ENCODE assay signal across 13 mouse cellular contexts in the genomic region with DNA sequence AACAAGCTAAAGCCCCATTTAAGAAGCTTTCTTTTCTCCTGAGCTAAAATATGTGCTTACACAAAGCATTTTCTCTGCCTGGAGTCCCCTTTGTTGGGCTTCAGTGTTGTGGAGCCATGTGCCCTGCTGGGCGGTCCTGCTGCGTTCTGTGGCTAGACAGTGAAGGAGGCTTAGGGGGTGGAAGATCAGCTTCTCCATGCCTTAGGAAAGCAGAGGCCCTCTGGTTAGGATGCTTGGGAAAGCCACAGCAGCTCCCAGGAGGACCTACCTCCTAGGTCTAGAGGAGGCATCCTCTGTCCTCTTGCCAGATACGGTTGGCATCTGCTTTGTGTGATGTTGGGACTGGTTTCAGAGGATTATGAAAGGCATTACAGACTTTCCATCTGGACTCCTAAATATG. TPM values are rescaled to one million over a fixed set of nuclear protein-coding genes. Genes with fewer than 3 reads are reported as not detected.
DNase-seq lines count a peak whose midpoint lies in the region; ATAC-seq and TF ChIP-seq lines count a peak whose summit lies in the region.
"Had no signal": no experiment of that assay in that cellular context is flagged by ENCODE, and none has a peak within 500 bp of the region (broad histone marks: within the 10 kb centered on the region; RNA-seq: fewer than 3 reads in every experiment).

No protein-coding gene starts in this region.

- no peak overlapping the region for H3K4me2 ChIP-seq in forebrain, embryonic 12.5 days
- H3K4me2 ChIP-seq in hindbrain, postnatal 0 days (ENCODE audit: low read depth, low read length), result no peak overlapping the region
- no peak overlapping the region for H3K4me2 ChIP-seq in neural tube, embryonic 12.5 days (replicated peaks)
- H3K4me2 ChIP-seq: lung, embryonic 14.5 days had no signal

- WGBS in forebrain, embryonic 12.5 days, result 10% methylated on average over 3 of the region's 3 CpGs
- WGBS in hindbrain, postnatal 0 days, result 34% methylated on average over 3 of the region's 3 CpGs
- WGBS in neural tube, embryonic 12.5 days, result 24% methylated on average over 3 of the region's 3 CpGs

- H3K4me3 ChIP-seq in forebrain, embryonic 12.5 days (replicated peaks), result no peak overlapping the region
- no peak overlapping the region for H3K4me3 ChIP-seq in hindbrain, postnatal 0 days (ENCODE audit: low read length)
- no peak overlapping the region for H3K4me3 ChIP-seq in neural tube, embryonic 12.5 days

- peaks cover 35% of the 10 kb centered on the region for H3K4me1 ChIP-seq in forebrain, embryonic 12.5 days
- peaks cover 12% of the 10 kb centered on the region; the same call in 1 of the 2 replicates for H3K4me1 ChIP-seq in hindbrain, postnatal 0 days (ENCODE audit: insufficient read depth, low read length)
- H3K4me1 ChIP-seq in neural tube, embryonic 12.5 days, result peaks cover 16% of the 10 kb centered on the region

- DNase-seq in left cerebral cortex, postnatal 4 days, result peak; percentile 35
- no peak for DNase-seq in left cerebral cortex, adult 8-10 months (ENCODE audit: low spot score in 2 of 2)
- DNase-seq in hindbrain, postnatal 0 days (ENCODE audit: low spot score), result peak; percentile 57
- no peak for DNase-seq in spleen, postnatal 4 days (ENCODE audit: low spot score in 2 of 2)
- DNase-seq in cerebellum, adult 18-20 months, result no peak
- no peak for DNase-seq in testis, postnatal 14 days (ENCODE audit: low spot score)
- DNase-seq: heart, adult 18-20 months; kidney, adult 2 months; lung, embryonic 14.5 days; thymus, postnatal 4 days had no signal

- H3K27ac ChIP-seq in forebrain, embryonic 12.5 days, result 0 out of 2 replicates have a peak overlapping the region, but pooled peaks have one; percentile 42
- peak overlapping the region; percentile 43; the same call in 1 of the 2 replicates for H3K27ac ChIP-seq in hindbrain, postnatal 0 days
- 0 out of 2 replicates have a peak overlapping the region, but pooled peaks have one; percentile 12 for H3K27ac ChIP-seq in neural tube, embryonic 12.5 days

- H3K9me3 ChIP-seq in forebrain, embryonic 12.5 days, result no peaks in the 10 kb centered on the region
- no peaks in the 10 kb centered on the region for H3K9me3 ChIP-seq in hindbrain, postnatal 0 days (ENCODE audit: low read length)
- H3K9me3 ChIP-seq in neural tube, embryonic 12.5 days, result no peaks in the 10 kb centered on the region

- intact Hi-C loops in left cerebral cortex, postnatal 4 days (cut with DNase I), result no loop called here

- no peak for TF ChIP-seq CTCF in hindbrain, postnatal 0 days (IDR thresholded peaks at IDR 0.05; ENCODE audit: low read depth)

- H3K27me3 ChIP-seq in forebrain, embryonic 12.5 days, result peaks cover 27% of the 10 kb centered on the region
- no peaks in the 10 kb centered on the region for H3K27me3 ChIP-seq in hindbrain, postnatal 0 days (ENCODE audit: insufficient read depth, low read length)
- no peaks in the 10 kb centered on the region for H3K27me3 ChIP-seq in neural tube, embryonic 12.5 days (replicated peaks)

- no peak for ATAC-seq in forebrain, embryonic 12.5 days (ENCODE audit: low FRiP score)
- ATAC-seq in hindbrain, postnatal 0 days, result peak; percentile 46
- ATAC-seq in neural tube, embryonic 12.5 days (ENCODE audit: low FRiP score, low read depth), result peak; percentile 61; the same call in 1 of the 2 replicates
- ATAC-seq: activated CD4-positive, CD25-positive, alpha-beta regulatory T cell, adult 4 months had no signal

- H3K9ac ChIP-seq in forebrain, embryonic 12.5 days, result 0 out of 2 replicates have a peak overlapping the region, but pooled peaks have one; percentile 12
- H3K9ac ChIP-seq in hindbrain, postnatal 0 days (replicated peaks; ENCODE audit: low read length), result no peak overlapping the region
- no peak overlapping the region for H3K9ac ChIP-seq in neural tube, embryonic 12.5 days
- H3K9ac ChIP-seq: lung, embryonic 14.5 days had no signal

- H3K36me3 ChIP-seq in forebrain, embryonic 12.5 days (replicated peaks), result no peaks in the 10 kb centered on the region
- H3K36me3 ChIP-seq in hindbrain, postnatal 0 days (ENCODE audit: insufficient read depth, low read length), result no peaks in the 10 kb centered on the region
- H3K36me3 ChIP-seq in neural tube, embryonic 12.5 days, result no peaks in the 10 kb centered on the region

RNA-seq across cellular contexts. Expression of a gene that starts 56.5 kb away (rescaled TPM):
- total RNA-seq in left cerebral cortex, postnatal 4 days (2021), result 10 to 100 TPM; 27.5 to 27.9 TPM
- total RNA-seq in left cerebral cortex, adult 8-10 months (2022), result 10 to 100 TPM; 22.8 to 26.2 (median 23.7) TPM
- polyA plus RNA-seq in forebrain, embryonic 12.5 days (2016; fragmentation: Nextera tagmentation; extraction: Ambion mirVana), result 15.9 and 17.2 TPM in 2 replicates
- total RNA-seq in hindbrain, postnatal 0 days (2014; rRNA removed), result 29.6 and 38.9 TPM in 2 replicates
- 11.9 and 12.0 TPM in 2 replicates for polyA plus RNA-seq in hindbrain, postnatal 0 days (2015; fragmentation: Nextera tagmentation; extraction: Ambion mirVana)
- polyA plus RNA-seq in neural tube, embryonic 12.5 days (2016; fragmentation: Nextera tagmentation; extraction: Ambion mirVana), result 18.9 and 20.3 TPM in 2 replicates

Comparison
In these comparisons a context has a peak if more than half of its experiments do, and no peak if none do; other contexts are left out.
1. DNase-seq: peak in left cerebral cortex, postnatal 4 days (single experiment) and hindbrain, postnatal 0 days (single experiment); none in left cerebral cortex, adult 8-10 months (0 of 2), spleen, postnatal 4 days (0 of 2), cerebellum, adult 18-20 months (0 of 2) and testis, postnatal 14 days (single experiment).
2. Peak in every context shown above with its lines, with median percentiles within 50 percentile points of each other: H3K27ac ChIP-seq.